ENCODE assay signal across 10 mouse cellular contexts in the genomic region with DNA sequence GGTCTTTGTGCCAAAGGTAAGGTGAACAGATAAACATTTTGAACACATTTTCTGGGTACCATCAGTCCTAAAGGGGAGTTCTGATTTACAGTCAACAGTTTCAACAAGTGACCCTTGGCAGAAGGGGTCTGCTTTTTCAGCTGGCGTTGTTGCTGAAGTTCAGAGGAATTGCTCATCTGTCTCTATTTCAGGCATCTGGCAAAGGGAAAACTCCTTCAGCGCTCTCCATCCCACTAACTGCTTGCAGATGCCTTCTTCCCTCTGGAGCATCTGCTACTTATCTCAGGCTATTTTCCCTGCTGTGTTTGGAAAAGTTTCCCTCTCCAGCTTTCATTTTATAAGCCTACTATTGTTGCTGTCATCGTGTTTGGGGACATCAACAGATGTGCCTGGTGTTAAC.
DNase-seq lines count a peak whose midpoint lies in the region; ATAC-seq and TF ChIP-seq lines count a peak whose summit lies in the region.
"Had no signal": no experiment of that assay in that cellular context is flagged by ENCODE, and none has a peak within 500 bp of the region (broad histone marks: within the 10 kb centered on the region; RNA-seq: fewer than 3 reads in every experiment).

No protein-coding gene starts in this region.

- intact Hi-C loops in heart, postnatal 25 days (cut with DNase I), result no loop called here

- 52% methylated on average over 3 of the region's 3 CpGs for WGBS in forebrain, embryonic 10.5 days
- WGBS in forebrain, embryonic 13.5 days, result 57% methylated on average over 3 of the region's 3 CpGs
- 54% methylated on average over 3 of the region's 3 CpGs for WGBS in midbrain, postnatal 0 days
- WGBS in midbrain, embryonic 15.5 days, result 55% methylated on average over 3 of the region's 3 CpGs

- no peak for TF ChIP-seq CTCF in midbrain, postnatal 0 days (IDR thresholded peaks at IDR 0.05)

- no peaks in the 10 kb centered on the region for H3K27me3 ChIP-seq in forebrain, embryonic 10.5 days (ENCODE audit: poor library complexity, severe bottlenecking)
- H3K27me3 ChIP-seq in forebrain, embryonic 13.5 days, result no peaks in the 10 kb centered on the region
- H3K27me3 ChIP-seq in midbrain, postnatal 0 days (ENCODE audit: insufficient read depth, low read length), result no peaks in the 10 kb centered on the region
- H3K27me3 ChIP-seq in midbrain, embryonic 15.5 days (replicated peaks), result no peaks in the 10 kb centered on the region
- H3K27me3 ChIP-seq: heart, embryonic 15.5 days had no signal

- peak; percentile 25 for DNase-seq in forebrain, embryonic 10.5 days (ENCODE audit: extremely low spot score, low spot score)
- DNase-seq in midbrain, postnatal 0 days (ENCODE audit: low spot score), result peak; percentile 8
- peak; percentile 28 for DNase-seq in heart, postnatal 25 days (ENCODE audit: low spot score)
- peak; percentile 3 for DNase-seq in right cerebral cortex, postnatal 14 days
- DNase-seq in natural killer cell, adult 2 months (ENCODE audit: low spot score in 2 of 2), result no peak
- no peak for DNase-seq in adrenal gland, postnatal 4 days (ENCODE audit: low spot score in 2 of 2)

- no peaks in the 10 kb centered on the region for H3K9me3 ChIP-seq in forebrain, embryonic 10.5 days
- no peaks in the 10 kb centered on the region for H3K9me3 ChIP-seq in forebrain, embryonic 13.5 days (replicated peaks)
- H3K9me3 ChIP-seq in midbrain, postnatal 0 days (ENCODE audit: low read length), result no peaks in the 10 kb centered on the region
- no peaks in the 10 kb centered on the region for H3K9me3 ChIP-seq in midbrain, embryonic 15.5 days
- H3K9me3 ChIP-seq: heart, embryonic 15.5 days had no signal

- no peak overlapping the region for H3K4me3 ChIP-seq in forebrain, embryonic 10.5 days
- H3K4me3 ChIP-seq in forebrain, embryonic 13.5 days, result no peak overlapping the region
- no peak overlapping the region for H3K4me3 ChIP-seq in midbrain, postnatal 0 days (ENCODE audit: low read depth, low read length)
- no peak overlapping the region for H3K4me3 ChIP-seq in midbrain, embryonic 15.5 days
- H3K4me3 ChIP-seq: heart, embryonic 15.5 days had no signal

- ATAC-seq in forebrain, embryonic 13.5 days, result no peak
- ATAC-seq in midbrain, postnatal 0 days (ENCODE audit: low FRiP score), result no peak
- ATAC-seq in midbrain, embryonic 15.5 days (replicated peaks), result no peak

- no peak overlapping the region for H3K27ac ChIP-seq in forebrain, embryonic 10.5 days
- no peak overlapping the region for H3K27ac ChIP-seq in forebrain, embryonic 13.5 days
- H3K27ac ChIP-seq in midbrain, postnatal 0 days (ENCODE audit: low read depth, low read length), result no peak overlapping the region
- no peak overlapping the region for H3K27ac ChIP-seq in midbrain, embryonic 15.5 days
- H3K27ac ChIP-seq: heart, embryonic 15.5 days; liver, embryonic 14.5 days had no signal

- H3K9ac ChIP-seq in forebrain, embryonic 13.5 days, result no peak overlapping the region
- no peak overlapping the region for H3K9ac ChIP-seq in midbrain, postnatal 0 days (replicated peaks; ENCODE audit: low read length, poor library complexity, severe bottlenecking)
- H3K9ac ChIP-seq in midbrain, embryonic 15.5 days, result no peak overlapping the region
- H3K9ac ChIP-seq: heart, embryonic 15.5 days; liver, embryonic 14.5 days had no signal

- no peaks in the 10 kb centered on the region for H3K36me3 ChIP-seq in forebrain, embryonic 10.5 days (replicated peaks)
- no peaks in the 10 kb centered on the region for H3K36me3 ChIP-seq in forebrain, embryonic 13.5 days (ENCODE audit: poor library complexity, severe bottlenecking)
- no peaks in the 10 kb centered on the region for H3K36me3 ChIP-seq in midbrain, postnatal 0 days (ENCODE audit: insufficient read depth, low read length)
- no peaks in the 10 kb centered on the region for H3K36me3 ChIP-seq in midbrain, embryonic 15.5 days (replicated peaks)
- H3K36me3 ChIP-seq: heart, embryonic 15.5 days had no signal

- H3K4me1 ChIP-seq in forebrain, embryonic 10.5 days, result no peaks in the 10 kb centered on the region
- no peaks in the 10 kb centered on the region for H3K4me1 ChIP-seq in forebrain, embryonic 13.5 days
- no peaks in the 10 kb centered on the region for H3K4me1 ChIP-seq in midbrain, postnatal 0 days (ENCODE audit: insufficient read depth, low read length)
- no peaks in the 10 kb centered on the region for H3K4me1 ChIP-seq in midbrain, embryonic 15.5 days

- no peak overlapping the region for H3K4me2 ChIP-seq in forebrain, embryonic 13.5 days
- no peak overlapping the region for H3K4me2 ChIP-seq in midbrain, postnatal 0 days (ENCODE audit: low read depth, low read length, poor library complexity, severe bottlenecking)
- no peak overlapping the region for H3K4me2 ChIP-seq in midbrain, embryonic 15.5 days
- H3K4me2 ChIP-seq: heart, embryonic 15.5 days had no signal

Comparison
In these comparisons a context has a peak if more than half of its experiments do, and no peak if none do; other contexts are left out.
1. DNase-seq: peak in forebrain, embryonic 10.5 days (single experiment), midbrain, postnatal 0 days (single experiment), heart, postnatal 25 days (single experiment) and right cerebral cortex, postnatal 14 days (single experiment); none in natural killer cell, adult 2 months (0 of 2) and adrenal gland, postnatal 4 days (0 of 2).